Mouse (Mus musculus) layer of hippocampus, adult 9-10 months (tissue): ENCODE data around the gene Tuba1b.
A peak's percentile ranks its signal among the peaks of the same experiment; 100 is the strongest.
"Not testable (repeated sequence)": the region's sequence is repeated elsewhere in the genome, so short reads cannot be mapped to it uniquely, and the experiment has no call there.

Experiments
- DNase-seq: peaks from one replicate; pipeline ENCODE4 v3.0.0; 2022; ENCODE audit warnings: low spot score

Gene Tuba1b

DNA sequence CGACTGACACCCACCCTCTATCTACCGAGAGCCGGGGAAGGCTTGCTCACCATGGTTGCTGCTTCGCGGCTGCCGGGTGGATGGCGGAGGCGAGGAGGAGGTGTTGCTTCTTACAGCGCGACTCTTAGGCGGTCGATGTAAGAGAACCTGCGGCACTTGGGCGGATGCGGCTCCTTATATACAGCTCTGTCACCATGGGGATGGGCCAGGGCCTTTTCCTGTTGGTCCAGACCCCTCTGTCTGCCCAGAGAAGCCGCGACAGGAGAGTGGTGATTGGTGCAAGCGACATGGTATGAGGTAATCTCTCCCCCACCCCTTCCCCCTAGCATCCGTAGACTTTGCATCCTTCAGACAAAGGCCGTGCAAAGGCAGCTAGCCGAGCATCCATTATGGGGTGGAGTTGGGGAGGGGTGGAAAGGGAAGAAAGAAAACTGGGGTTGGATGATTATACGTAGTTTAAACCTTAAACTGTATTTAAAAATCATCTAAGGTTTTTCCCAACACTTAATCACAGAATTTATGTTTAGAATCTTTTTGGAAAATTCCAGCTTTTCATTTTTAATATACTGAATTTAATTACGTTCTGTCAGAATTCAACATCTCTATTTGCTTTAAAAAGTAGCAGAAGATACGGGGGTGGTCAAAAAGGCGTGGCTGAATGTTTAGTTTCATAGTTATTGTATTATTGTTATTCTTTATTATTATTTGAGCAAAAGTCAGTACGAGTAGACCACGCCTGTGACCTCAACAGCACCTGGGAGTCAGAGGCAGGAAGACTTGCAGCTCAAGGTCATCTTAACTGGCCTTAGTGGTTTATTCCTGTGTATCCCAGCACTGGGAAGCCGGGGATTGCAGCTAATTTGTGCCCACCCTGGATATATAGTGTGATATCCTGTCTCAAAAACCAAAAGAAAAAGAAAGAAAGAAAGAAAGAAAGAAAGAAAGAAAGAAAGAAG is 19.3 kb upstream of the Tuba1b start, which contains the start of the genes Gm49450 and Tuba1a:
TSS of gene Gm49450 (minus strand) at position 151 of the 956 bp plus-strand sequence.
TSS of gene Tuba1a (minus strand) at position 303 of the 956 bp plus-strand sequence.
- peak; percentile 94 for DNase-seq

DNA sequence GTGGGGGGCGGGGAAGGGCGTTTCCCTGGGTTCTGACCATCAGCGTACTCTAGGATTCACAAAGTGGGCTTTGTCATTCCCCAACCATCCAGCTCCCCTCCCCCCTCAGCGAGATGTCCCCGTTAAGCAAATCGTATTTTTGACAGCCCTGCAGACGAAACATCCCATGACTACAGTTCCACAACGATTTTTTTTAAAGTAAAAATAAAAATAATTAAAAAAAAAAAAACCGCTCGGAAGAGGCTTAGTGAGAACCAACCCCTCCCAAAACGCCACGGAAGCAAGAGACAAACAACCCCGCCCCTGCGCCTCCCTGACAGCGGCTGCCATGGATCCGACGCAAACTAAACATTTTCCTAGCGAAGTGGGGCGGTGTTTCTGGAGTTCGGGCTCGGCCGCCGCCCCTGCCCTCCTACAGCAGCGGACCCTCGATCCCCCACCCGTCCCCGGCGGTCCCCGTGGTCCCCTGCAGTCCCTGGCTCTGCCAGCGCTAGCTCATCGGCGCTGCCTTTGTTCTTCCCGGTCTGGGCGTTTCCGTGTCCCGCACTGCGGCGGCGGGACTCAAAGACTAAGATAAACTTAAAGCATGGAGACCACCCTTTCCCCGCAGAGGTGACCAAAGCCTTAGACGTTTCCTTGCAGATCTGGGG is 18.5 kb upstream of the Tuba1b start:
- DNase-seq: no peak

DNA sequence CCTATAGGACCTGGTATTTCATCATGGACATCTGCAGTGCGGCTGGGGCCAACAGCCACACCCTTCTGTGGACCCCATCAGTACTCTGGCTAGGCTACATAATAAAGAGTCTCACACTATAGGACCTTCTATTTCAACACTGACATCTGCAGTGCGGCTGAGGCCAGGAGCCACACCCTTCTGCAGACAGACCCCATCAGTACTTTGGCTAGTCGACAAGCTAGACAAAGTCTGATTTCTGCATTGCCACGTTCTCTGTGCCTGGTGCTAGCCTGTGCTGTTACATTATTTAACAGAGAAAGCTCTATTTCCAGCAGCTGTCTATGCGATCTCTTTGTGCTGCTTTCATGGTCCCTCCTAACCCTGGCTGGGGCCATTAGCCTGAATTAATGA is 17.7 kb upstream of the Tuba1b start:
- no peak for DNase-seq

DNA sequence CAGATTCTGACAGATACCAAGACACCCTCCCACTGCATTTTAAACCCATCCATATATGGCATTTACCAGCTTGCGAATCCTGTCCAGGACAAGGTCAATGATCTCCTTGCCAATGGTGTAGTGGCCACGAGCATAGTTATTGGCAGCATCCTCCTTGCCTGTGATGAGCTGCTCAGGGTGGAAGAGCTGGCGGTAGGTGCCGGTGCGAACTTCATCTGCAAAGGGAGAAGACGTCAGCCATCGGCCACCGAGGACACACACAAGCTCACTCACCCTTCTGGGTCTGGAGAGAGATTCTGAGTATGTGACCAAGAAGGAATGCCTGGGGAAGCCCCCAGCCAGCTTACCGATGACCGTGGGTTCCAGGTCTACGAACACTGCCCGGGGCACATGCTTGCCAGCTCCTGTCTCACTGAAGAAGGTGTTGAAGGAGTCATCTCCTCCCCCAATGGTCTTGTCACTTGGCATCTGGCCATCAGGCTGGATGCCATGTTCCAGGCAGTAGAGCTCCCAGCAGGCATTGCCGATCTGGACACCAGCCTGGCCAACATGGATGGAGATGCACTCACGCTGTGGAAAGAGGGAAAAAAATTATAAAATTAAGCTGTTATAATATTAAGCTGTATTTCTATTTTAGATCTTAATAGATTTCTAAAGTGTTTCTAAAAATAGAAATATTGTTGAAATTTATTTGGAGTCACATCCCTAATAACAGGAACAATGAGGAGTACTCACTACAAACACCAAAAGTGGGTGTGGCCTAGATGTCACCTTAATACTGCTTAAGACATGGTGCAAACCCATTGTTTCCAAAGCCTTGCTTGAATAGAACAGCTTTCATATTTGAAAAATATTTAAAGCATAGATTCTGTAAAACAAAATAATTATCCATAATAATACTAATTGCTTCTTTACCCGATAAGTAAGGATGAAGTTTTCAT is 17.0 kb upstream of the Tuba1b start:
- not testable (repeated sequence) for DNase-seq

DNA sequence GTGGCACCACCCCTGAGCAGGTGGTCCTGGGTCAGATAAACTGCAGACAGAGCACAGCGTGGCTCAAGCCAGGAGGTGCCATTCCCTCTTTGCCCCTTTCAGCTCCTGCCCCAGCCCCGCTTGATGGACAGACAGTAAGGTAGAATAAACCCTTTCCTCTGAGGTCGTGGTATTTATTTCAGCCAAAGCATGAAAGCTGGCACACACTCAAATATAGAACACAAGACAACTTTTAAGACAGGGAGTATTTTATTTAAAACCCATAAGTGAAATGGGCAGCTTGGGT is 15.2 kb upstream of the Tuba1b start:
- DNase-seq: no peak

DNA sequence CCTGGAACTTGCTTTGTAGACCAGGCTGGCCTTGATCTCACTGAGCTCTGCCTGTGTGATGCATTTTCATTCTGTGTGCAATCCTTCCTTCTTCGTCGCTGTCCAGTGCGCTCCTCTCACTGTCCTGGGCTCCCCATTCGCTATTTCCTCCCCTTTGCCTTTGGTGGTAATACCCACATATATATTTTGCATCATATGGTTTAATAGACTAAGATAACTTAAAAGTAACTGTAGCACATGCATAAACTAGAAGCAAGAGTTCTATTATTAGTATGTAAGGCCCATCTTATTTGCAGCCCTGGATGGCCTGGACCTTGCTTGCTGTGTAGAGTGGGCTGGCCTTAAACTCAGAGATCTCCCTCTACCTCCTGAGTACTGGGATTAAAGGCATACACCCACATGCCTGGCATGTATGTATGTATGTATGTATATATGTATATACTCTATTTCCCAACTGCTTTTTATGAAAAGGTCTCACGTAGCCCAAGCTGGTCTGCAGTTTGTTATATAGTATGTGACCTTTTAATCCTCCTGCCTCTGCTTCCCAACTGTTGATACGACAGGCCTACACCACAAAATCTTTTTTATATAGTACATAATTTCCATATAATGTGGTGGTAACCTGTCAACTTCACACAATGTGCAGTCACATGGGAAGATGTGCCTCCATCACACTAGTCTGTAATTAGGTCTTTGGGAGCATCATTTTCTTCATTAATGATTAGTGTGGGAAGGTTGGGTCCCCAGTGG is 14.7 kb upstream of the Tuba1b start:
- no peak for DNase-seq

DNA sequence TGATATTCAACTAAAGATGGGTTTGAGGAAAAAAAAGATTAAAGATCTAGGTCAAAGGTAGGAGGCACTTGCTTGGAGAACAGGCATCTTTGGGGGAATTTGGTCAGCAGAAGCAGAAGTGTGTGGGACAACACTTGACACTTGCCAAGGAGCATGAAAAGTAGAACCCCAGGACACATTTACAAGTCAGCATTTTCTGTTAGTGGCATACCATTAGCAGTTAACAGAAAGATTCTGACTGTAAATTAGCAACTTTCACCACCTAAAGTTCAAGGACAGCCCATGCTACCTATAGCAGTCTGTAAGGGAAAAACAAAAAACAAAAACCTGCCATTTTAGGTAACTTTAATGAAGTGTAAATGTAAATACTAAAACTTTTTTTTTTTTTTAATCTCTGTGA is 14.0 kb upstream of the Tuba1b start:
- DNase-seq: no peak

DNA sequence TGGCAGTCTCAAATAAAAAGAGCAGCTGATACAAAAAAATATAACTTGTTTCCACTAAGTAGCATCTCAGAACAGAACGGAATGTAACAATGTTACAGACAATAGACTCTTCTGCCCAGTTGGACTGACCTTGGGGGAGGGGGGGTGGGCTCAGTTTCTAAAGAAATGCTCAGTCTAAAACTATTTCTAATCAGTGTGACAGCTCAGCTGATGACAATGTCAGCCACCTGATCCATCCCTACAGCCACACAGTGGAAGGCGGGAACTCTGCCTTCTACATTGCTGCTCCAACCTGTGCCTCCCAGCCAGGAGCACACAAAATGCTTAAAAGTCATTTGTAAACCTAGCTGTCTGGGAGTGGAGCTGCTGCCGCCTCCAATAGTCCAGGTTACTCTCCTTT is 13.5 kb upstream of the Tuba1b start:
- no peak for DNase-seq

DNA sequence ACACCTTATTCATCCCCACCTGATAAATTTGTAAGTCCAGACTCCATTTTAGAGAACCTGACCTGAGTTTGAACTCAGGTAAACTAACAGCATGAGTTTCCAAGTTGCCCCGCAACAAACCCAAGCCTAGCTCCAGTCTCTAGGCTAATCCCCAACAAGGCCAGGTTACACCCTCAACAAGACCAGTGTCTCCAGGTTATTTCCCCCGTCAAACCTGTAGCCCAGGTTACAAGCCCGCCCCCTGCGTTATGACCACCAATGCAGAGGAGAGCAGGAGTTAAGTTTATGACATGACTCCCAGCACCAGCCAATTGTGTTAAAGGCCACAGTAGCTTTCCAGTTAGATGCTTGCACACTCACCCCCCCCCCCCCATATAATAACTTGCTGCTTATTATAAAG is 8.8 kb upstream of the Tuba1b start:
- DNase-seq: no peak

DNA sequence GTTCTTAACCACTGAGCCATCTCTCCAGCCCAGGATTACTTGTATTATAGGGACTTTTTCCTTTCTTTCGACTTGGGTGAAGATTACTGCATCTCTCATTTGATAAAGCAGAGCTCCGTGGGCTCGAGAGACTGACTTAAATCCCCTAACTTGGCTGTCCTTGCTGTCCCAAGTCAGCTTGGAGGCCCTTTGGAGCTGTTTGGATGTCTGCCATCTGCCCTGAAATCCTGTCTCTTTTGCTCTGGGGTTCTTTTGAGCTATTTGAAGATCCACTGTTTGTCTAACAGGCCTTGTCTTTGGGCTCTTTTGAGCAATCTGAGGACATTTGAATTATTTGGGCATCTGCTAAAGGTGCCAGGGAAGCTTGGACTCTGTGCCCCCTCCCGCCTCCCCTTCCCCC is 7.7 kb upstream of the Tuba1b start:
- no peak for DNase-seq

DNA sequence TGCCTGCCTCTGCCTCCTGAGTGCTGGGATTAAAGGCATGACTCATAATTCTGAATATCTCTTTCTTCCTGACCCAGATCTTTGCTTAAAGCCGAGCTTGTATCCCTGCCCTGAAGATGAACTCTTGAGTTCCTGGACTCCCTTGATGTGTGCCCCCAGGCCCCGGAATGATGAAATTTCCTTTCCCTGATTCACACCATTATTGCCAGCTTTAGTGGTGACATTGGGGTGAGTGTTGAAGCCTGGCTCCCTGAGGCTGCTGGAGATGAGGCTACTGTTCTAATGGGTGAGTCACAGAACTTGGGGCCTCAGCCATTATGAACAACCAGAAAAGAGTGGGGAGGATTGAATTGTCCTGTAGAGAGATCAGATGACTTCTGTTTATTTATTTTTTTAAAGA is 7.2 kb upstream of the Tuba1b start:
- DNase-seq: no peak

DNA sequence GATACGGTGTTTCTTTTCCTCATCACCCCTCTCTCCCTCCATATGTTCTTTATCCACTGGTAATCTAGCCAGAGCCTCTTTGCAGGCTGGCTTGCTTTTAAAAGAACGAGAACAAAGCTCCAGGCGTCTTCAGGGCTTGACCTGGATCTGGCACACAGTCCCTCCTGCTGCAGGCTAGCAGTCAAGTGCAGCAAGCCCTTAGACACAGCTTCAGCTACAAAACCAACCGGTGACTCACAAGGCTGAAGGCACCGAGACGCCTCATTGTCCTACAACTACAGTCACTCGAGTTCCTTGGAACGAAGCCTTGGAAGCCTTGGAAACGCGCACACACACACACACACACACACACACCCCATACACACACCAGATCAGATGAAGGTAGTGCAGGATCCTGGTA is 6.5 kb upstream of the Tuba1b start:
- DNase-seq: no peak

DNA sequence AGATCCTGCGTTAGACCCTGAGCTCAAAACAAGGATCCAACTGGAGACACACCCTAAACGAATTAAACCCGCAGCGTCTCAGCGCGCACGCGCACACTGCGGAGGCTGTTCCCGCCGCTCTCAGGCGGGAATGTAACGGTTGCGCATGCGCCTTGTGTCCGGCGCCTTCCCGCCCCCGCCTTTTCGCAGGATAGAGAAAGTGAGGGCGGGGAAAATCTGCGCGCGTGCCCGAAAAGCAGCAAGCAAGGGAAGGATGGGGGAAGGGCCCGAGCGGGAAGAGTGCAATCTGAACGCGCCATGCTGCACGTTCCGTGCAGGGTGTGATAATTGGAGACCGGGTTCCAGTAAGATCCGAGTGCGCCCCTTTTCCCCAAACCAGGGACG is 540 bp downstream of the Tuba1b start:
- DNase-seq: peak; percentile 85

DNA sequence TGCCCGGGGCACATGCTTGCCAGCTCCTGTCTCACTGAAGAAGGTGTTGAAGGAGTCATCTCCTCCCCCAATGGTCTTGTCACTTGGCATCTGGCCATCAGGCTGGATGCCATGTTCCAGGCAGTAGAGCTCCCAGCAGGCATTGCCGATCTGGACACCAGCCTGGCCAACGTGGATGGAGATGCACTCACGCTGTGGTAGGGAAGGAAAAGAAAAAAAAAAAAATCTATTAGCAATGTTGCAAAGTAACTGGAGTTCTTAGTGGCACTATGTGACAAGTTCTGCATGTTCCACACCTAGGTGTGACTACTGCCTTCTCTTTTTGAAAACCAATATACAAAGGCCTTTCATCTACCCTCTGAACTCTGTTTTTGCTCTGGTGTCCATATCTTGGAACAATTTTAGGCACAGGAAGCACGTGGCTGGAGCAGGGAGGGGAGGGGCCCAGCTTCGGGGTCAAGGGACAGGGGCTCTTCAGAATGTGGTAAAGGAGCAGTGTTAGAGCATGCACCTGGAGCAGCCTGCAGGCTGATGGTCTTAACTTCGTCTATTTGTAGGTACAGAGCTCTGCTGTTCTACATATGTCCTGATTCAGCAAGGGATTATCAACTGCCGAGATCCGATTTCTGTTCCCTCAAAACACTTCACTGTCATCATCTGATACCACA is 1.2 kb downstream of the Tuba1b start:
- not testable (repeated sequence) for DNase-seq

DNA sequence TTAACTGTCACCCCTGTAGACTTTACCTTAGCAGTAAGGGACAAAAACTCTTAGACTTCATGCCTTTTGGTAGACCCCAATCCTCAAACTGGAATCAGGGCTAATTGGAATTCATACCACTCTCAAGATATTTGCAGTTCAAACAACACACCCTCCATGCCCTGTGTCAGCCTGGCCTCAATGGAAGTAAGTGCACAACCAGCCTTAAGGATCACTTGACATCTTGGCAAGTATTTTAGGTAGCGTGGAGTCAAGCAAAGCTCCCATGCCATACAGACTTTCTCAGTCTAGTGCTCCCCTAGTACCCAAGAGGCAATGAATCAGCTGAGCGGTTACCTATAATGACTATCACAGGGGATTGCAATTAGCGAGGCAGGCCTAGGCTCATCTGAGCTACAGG is 3.4 kb downstream of the Tuba1b start:
- no peak for DNase-seq

DNA sequence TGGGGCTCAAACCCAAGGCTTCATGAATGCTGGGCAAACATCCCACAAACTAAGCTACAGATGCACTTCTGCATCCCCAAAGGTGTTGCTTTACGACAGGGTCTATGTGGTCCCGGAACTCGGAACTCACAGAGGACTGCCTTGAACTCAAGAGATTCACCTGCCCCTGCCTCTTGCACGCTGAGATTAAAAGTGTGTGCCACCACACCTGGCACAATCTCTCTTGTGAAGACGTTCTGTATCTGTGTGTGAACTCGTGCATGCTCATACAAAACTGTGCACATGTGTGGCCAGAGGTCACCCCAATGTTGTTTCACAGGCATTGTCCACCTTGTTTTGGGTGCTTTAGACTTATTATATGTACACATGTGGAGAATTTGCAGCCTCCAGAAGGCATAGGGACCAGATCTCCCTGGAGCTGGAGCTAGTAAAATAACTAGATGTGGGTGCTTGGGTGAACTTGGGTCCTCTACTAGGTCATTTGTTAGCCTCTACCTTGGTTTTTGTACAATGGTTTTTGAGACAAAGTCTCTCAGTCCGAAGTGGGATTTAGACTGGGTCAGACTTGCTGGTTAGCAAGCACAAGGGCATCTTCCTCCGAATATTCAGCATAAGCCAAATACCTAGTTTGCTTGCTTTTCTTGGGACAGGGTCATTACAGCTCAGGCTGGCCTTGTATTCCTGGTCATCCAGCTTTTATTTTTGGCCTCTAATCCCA is 4.2 kb downstream of the Tuba1b start:
- DNase-seq: no peak

DNA sequence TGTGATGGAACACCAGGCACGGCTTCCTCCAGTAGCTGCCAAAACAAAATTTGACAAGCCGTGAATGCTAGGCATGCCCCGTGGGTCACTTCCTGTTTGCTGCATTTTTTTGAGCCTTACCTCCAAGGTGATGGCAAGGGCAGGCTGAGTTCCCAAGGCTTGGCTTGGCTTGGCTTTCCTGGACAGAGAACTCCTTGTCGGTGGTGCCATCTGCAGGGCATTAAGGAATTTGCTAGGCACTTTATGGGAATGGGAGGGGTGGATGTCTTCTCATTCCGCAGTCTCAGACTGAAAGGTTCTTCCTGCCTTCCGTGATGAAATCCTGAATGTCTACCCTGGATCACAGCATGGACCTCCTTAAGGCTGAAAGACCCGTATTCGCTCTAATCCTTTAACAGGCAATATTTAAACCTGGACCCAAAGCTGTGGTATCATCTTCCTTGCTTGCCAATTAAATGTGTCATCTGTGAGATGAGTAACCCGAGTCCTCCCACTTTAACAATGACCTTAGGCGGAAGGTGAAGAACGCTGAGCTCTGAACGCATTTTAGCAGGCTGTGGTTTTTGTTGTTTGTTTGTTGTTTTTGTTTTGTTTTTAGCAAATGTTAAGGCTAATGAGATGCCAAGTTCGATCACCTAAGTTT is 5.6 kb downstream of the Tuba1b start:
- DNase-seq: no peak

DNA sequence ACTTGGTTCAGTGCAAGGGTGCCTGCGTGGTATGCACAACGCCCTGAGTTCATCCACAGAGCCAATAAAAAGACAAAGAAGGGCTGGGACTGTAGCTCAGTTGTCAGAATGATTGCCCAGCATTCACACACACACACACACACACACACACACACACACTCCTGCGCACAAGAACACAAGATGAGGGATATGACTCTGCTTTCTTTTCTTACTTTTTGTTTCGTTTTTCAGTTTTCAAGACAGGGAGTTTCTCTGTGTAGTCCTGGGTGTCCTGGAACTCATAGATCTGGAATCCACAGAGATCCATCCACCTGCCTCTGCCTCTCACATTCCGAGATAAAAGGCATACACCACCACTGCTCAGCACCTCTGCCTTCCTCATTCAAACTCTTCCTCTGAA is 6.8 kb downstream of the Tuba1b start:
- no peak for DNase-seq

DNA sequence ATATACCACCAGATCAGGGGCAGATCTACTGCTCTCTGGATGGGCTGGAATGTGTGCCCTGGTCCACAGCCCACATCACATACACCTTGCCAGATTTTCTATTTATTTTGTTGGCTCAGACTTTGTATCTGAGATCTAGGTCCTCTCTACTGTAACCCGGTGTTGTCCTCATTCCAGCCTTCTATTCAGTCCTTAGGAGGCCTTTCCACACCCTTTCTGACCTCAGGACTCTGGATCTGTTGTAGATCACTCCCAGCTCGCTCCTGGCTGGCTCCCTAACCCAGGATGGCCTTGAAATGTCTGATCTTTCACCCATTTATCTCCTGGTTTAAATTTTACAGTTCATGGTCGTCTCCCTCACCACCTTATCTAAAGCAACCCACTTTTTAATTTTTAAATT is 9.7 kb downstream of the Tuba1b start:
- DNase-seq: no peak

DNA sequence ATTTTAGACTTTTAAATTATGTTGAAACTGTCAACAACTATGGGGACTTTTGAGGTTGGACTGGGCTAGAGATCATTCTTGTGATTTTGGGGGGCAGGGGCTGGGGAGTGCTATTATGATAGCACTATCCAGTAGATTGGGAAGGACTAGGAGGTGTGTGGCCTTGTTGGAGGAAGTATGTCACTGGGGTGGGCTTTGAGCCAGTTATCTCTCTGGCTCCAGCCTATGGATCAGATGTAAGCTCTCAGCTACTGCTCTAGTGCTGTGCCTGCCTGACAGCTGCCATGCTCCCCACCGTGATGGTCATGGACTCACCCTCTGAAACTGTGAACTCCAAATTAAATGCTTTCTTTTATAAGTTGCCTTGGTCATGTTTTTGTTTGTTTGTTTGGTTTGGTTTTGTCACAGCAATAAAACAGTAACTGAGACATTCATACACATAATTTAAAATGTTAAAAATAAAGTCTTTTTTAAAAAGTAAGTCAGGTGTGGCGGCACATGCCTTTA is 11.3 kb downstream of the Tuba1b start:
- DNase-seq: no peak
